7 mouse cellular contexts compared by ENCODE assay signal in the genomic region with DNA sequence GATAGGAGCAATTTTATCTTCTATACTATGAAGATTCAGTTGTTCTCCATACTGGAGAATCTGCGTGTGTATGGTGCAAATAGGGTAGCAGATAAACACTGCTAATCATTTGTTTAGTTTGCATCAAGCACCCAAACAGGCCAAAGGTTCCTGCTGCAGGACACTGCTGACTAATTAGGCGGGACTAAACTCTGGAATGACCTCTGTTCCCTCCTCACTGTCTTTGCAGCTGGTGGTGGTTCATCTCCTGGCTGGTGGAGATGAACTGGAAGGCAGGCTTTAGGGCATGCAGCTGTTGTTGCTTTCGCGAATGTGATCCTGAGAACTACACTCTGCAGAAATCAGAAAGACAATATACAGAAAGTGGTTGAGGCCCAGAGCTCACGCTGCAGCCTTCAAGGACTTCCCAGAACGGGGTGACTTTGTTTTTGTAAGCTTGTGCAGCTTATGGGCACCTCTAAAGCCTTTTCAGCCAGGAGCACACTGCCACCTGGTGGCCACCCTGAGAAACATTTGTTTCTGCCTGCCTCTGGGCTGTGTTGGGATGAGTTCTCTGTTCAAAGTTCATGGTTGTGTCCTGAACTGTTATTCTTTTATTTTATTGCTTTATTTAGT. TPM values are rescaled to one million over a fixed set of nuclear protein-coding genes. Genes with fewer than 3 reads are reported as not detected.
DNase-seq lines count a peak whose midpoint lies in the region; ATAC-seq and TF ChIP-seq lines count a peak whose summit lies in the region.
"Not testable (repeated sequence)": the region's sequence is repeated elsewhere in the genome, so short reads cannot be mapped to it uniquely, and the experiment has no call there.

No protein-coding gene starts in this region.

- peaks cover 18% of the 10 kb centered on the region for H3K27me3 ChIP-seq in limb, embryonic 14.5 days (ENCODE audit: control insufficient read depth, insufficient read depth, low read length)
- peaks cover 31% of the 10 kb centered on the region for H3K27me3 ChIP-seq in midbrain, embryonic 13.5 days
- not testable (repeated sequence) for H3K27me3 ChIP-seq in small intestine, adult 2 months (ENCODE audit: control insufficient read depth, insufficient read depth, low read length)

- not testable (repeated sequence) for H3K4me3 ChIP-seq in limb, embryonic 14.5 days (replicated peaks; ENCODE audit: low read length); midbrain, embryonic 13.5 days (replicated peaks); small intestine, adult 2 months (ENCODE audit: low read depth, low read length)

- TF ChIP-seq POLR2A in limb, embryonic 14.5 days (IDR thresholded peaks at IDR 0.05; ENCODE audit: borderline replicate concordance, extremely low read depth, insufficient read depth, insufficient read length); small intestine, adult 2 months (IDR thresholded peaks at IDR 0.05; ENCODE audit: low read depth, low read length): not testable (repeated sequence)

- H3K9me3 ChIP-seq in limb, embryonic 14.5 days (ENCODE audit: control insufficient read depth, low read length); midbrain, embryonic 13.5 days: not testable (repeated sequence)

- peak; percentile 75 for DNase-seq in adipocyte (ENCODE audit: low spot score)
- peak; percentile 24 to 31 for DNase-seq in cerebellum, postnatal 36 days
- peak; percentile 49 for DNase-seq in kidney, adult 11 months
- peak; percentile 58 for DNase-seq in limb, embryonic 14.5 days (ENCODE audit: low spot score)

- H3K27ac ChIP-seq in limb, embryonic 14.5 days (replicated peaks; ENCODE audit: low read depth, low read length); midbrain, embryonic 13.5 days; small intestine, adult 2 months (ENCODE audit: insufficient read depth, low read depth, low read length): not testable (repeated sequence)

- H3K4me1 ChIP-seq in limb, embryonic 14.5 days (ENCODE audit: control insufficient read depth, insufficient read depth, low read length); small intestine, adult 2 months (ENCODE audit: control insufficient read depth, insufficient read depth, insufficient read length, low read length): not testable (repeated sequence)
- H3K4me1 ChIP-seq in midbrain, embryonic 13.5 days (replicated peaks): peaks cover 13% of the 10 kb centered on the region

- 17% methylated on average over 6 of the region's 6 CpGs for WGBS in limb, embryonic 14.5 days
- WGBS in midbrain, embryonic 13.5 days: 25% methylated on average over 6 of the region's 6 CpGs
- WGBS in small intestine, adult 2 months: 11% methylated on average over 6 of the region's 6 CpGs

- ATAC-seq in frontal cortex, adult (ENCODE audit: low TSS enrichment): peak; percentile 60; the same call in 1 of the 2 replicates
- not testable (repeated sequence) for ATAC-seq in limb, embryonic 14.5 days (ENCODE audit: low FRiP score, low read depth)
- 0 out of 2 replicates have a peak, but pooled peaks have one; percentile 43 for ATAC-seq in midbrain, embryonic 13.5 days

- peak; percentile 58; the same call in 1 of the 2 replicates for TF ChIP-seq CTCF in small intestine, adult 2 months (IDR thresholded peaks at IDR 0.05; ENCODE audit: extremely low read depth, insufficient read length, insufficient replicate concordance, low read depth, low read length)

- not testable (repeated sequence) for H3K36me3 ChIP-seq in limb, embryonic 14.5 days (ENCODE audit: control insufficient read depth, insufficient read depth, low read length); midbrain, embryonic 13.5 days; small intestine, adult 2 months (ENCODE audit: control insufficient read depth, insufficient read depth, low read length)

- not testable (repeated sequence) for H3K9ac ChIP-seq in limb, embryonic 14.5 days (ENCODE audit: low read depth, low read length, severe bottlenecking); midbrain, embryonic 13.5 days (replicated peaks)

- H3K4me2 ChIP-seq in limb, embryonic 14.5 days (replicated peaks; ENCODE audit: low read depth, low read length, severe bottlenecking); midbrain, embryonic 13.5 days (replicated peaks): not testable (repeated sequence)

RNA-seq across cellular contexts. Expression of gene Gm19684, which starts 7.4 kb away (rescaled TPM):
- not detected in 2 replicates for polyA plus RNA-seq in limb, embryonic 14.5 days (2012; rRNA removed)
- polyA plus RNA-seq in limb, embryonic 14.5 days (2014; fragmentation: Nextera tagmentation; extraction: Ambion mirVana): not detected in 2 replicates
- polyA plus RNA-seq in midbrain, embryonic 13.5 days (2015; fragmentation: Nextera tagmentation; extraction: Ambion mirVana): not detected in 2 replicates
- polyA plus RNA-seq in small intestine, adult 2 months (2012; rRNA removed): 0.22 and 0.27 TPM in 2 replicates

RNA-seq across cellular contexts. Expression of gene Gm7030, which starts 15.1 kb away (rescaled TPM):
- polyA plus RNA-seq in limb, embryonic 14.5 days (2012; rRNA removed): not detected in 2 replicates
- not detected in 2 replicates for polyA plus RNA-seq in limb, embryonic 14.5 days (2014; fragmentation: Nextera tagmentation; extraction: Ambion mirVana)
- polyA plus RNA-seq in midbrain, embryonic 13.5 days (2015; fragmentation: Nextera tagmentation; extraction: Ambion mirVana): not detected in 2 replicates
- 12.5 and 88.2 TPM in 2 replicates for polyA plus RNA-seq in small intestine, adult 2 months (2012; rRNA removed)

RNA-seq across cellular contexts. Expression of gene Gm8909, which starts 54.3 kb away (rescaled TPM):
- 0.05 TPM in 1 of 2 replicates, not detected in the other for polyA plus RNA-seq in limb, embryonic 14.5 days (2012; rRNA removed)
- polyA plus RNA-seq in limb, embryonic 14.5 days (2014; fragmentation: Nextera tagmentation; extraction: Ambion mirVana): not detected in 2 replicates
- not detected in 2 replicates for polyA plus RNA-seq in midbrain, embryonic 13.5 days (2015; fragmentation: Nextera tagmentation; extraction: Ambion mirVana)
- polyA plus RNA-seq in small intestine, adult 2 months (2012; rRNA removed): 118 and 149 TPM in 2 replicates

RNA-seq across cellular contexts. Expression of gene Gm11127, which starts 55.9 kb away (rescaled TPM):
- 0.12 and 0.21 TPM in 2 replicates for polyA plus RNA-seq in limb, embryonic 14.5 days (2012; rRNA removed)
- polyA plus RNA-seq in limb, embryonic 14.5 days (2014; fragmentation: Nextera tagmentation; extraction: Ambion mirVana): not detected in 2 replicates
- polyA plus RNA-seq in midbrain, embryonic 13.5 days (2015; fragmentation: Nextera tagmentation; extraction: Ambion mirVana): not detected in 2 replicates
- 70.6 and 179 TPM in 2 replicates for polyA plus RNA-seq in small intestine, adult 2 months (2012; rRNA removed)

Comparison
In these comparisons a context has a peak if more than half of its experiments do, and no peak if none do; other contexts are left out.
1. RNA of gene Gm7030, which starts 15.1 kb away (polyA plus RNA-seq): 12.5 to 88.2 TPM in small intestine, adult 2 months; not detected in limb, embryonic 14.5 days and not detected in midbrain, embryonic 13.5 days; every median in the first group is over 10 times any median in the second.
2. RNA of gene Gm8909, which starts 54.3 kb away (polyA plus RNA-seq): 118 to 149 TPM in small intestine, adult 2 months; 0.05 TPM in limb, embryonic 14.5 days and not detected in midbrain, embryonic 13.5 days; every median in the first group is over 100 times any median in the second.
3. Peak in every context shown above with its lines, with median percentiles within 50 percentile points of each other: DNase-seq.